Mouse (Mus musculus) erythroblast, embryonic 14.5 days (primary cell): ENCODE data around the gene Limk1.

Experiments
- GATA1 ChIP-seq: IDR thresholded peaks from 2 replicates; pipeline ENCODE4 v1.6.1; 2012; ENCODE audit warnings: low read length, inconsistent platforms, mixed read lengths
- TAL1 ChIP-seq: IDR thresholded peaks from 3 replicates; pipeline ENCODE4 v1.6.1; 2012; ENCODE audit warnings: low read length, inconsistent platforms, mixed read lengths

DNA sequence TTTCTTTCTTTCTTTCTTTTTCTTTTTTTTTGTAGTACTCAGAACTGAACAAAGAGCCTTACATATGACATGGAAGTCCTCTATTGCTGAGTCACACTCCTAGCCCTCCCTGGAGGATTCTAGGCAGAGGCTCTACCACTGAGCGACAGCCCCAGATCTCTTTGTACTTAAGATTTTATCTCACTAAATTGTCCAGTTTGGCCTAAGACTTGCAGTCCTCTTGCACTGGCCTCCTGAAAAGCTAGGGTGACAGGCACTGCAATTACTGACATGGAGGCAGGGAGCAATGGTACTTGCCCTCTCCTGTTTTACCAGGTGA, 16.2 kb downstream of the Limk1 start:
- no peak for TF ChIP-seq GATA1
- no peak for TF ChIP-seq TAL1
